Mouse (Mus musculus): ENCODE results near the gene Man1b1.

Man1b1 gene

GRCm38 (mm10) chr2:25332286-25333160, at the start of gene Man1b1:
Man1b1 (plus strand) TSS chr2:25332338.
- TF ChIP-seq GATA4 (IDR thresholded peaks at IDR 0.05; ENCODE audit: insufficient replicate concordance, low read length) = peak; percentile 99

GRCm38 (mm10) chr2:25285551-25285950, 46.6 kb upstream of the Man1b1 start:
- TF ChIP-seq GATA4 (IDR thresholded peaks at IDR 0.05; ENCODE audit: insufficient replicate concordance, low read length) = no peak

DNA sequence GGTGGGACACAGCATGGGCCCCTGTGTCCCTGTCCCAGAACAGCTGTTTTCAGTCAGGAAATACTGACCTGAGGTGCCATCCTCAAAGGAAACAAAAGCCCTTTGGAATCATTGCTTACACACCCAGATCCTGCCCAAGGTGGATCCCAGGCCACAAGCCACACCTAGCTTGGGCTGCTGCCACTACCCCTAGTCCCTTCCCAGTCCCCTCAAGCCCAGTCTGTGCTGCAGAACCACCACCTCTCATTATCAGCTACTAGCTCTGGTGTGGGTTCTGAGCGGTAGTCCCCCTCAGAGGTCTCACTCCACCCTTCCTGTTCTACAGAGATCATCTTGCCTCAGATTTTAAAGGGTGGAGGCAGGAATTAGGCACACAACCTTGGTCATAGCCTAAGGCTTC, 45.8 kb upstream of the Man1b1 start:
- TF ChIP-seq GATA4 (IDR thresholded peaks at IDR 0.05; ENCODE audit: insufficient replicate concordance, low read length) = no peak

GRCm38 (mm10) chr2:25286837-25287636, 45.1 kb upstream of the Man1b1 start:
- no peak for TF ChIP-seq GATA4 (IDR thresholded peaks at IDR 0.05; ENCODE audit: insufficient replicate concordance, low read length)

- no peak for TF ChIP-seq GATA4 (IDR thresholded peaks at IDR 0.05; ENCODE audit: insufficient replicate concordance, low read length)
Observed at GRCm38 (mm10) chr2:25287927-25288649, 44.0 kb upstream of the Man1b1 start, which contains the start of gene Tmem210. Tmem210 (plus strand) TSS chr2:25288145.

GRCm38 (mm10) chr2:25288734-25289345, 43.3 kb upstream of the Man1b1 start:
- no peak for TF ChIP-seq GATA4 (IDR thresholded peaks at IDR 0.05; ENCODE audit: insufficient replicate concordance, low read length)

DNA sequence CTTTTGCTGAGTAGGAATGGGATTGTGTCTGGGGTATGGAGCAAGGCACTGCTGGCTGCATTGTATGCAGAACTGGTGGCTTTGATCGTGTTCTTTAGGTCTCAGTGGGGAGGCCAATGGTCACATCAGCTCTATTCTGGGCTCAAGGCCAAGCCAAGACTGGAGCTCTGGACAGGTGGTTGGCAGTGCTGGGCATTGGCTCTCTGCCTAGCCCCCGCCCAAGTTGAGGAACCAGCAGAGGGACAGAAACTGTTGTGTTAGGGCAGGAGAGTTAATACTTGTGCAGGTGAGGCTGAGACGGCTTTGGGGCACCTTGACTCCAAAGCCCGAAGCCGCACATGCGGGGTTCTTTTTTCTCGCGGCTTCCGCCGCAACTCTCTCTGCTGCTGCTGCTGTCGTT, 42.5 kb upstream of the Man1b1 start, which contains the start of gene Lrrc26:
TSS of gene Lrrc26 (plus strand) at position 265 of the 400 bp plus-strand sequence.
- TF ChIP-seq GATA4 (IDR thresholded peaks at IDR 0.05; ENCODE audit: insufficient replicate concordance, low read length) = no peak

- TF ChIP-seq GATA4 (IDR thresholded peaks at IDR 0.05; ENCODE audit: insufficient replicate concordance, low read length) = no peak
Observed at GRCm38 (mm10) chr2:25290101-25290815, 41.9 kb upstream of the Man1b1 start.

DNA sequence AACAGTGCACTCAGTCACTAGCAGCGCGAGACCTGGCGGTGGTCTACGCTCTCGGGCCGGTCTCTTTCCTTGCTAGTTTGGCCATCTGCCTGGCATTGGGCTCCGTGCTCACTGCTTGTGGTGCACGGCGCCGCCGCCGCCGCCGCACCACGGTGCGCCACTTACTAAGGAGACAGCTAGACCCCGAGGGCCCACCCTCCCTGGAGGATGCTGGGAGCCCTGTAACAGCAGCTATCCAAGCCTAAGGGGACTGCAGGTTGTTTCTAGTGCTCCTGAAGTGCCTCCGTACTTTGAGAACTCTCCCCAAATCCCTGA, 41.4 kb upstream of the Man1b1 start:
- no peak for TF ChIP-seq GATA4 (IDR thresholded peaks at IDR 0.05; ENCODE audit: insufficient replicate concordance, low read length)

GRCm38 (mm10) chr2:25291184-25292053, 40.7 kb upstream of the Man1b1 start:
- no peak for TF ChIP-seq GATA4 (IDR thresholded peaks at IDR 0.05; ENCODE audit: insufficient replicate concordance, low read length)

- no peak for TF ChIP-seq GATA4 (IDR thresholded peaks at IDR 0.05; ENCODE audit: insufficient replicate concordance, low read length)
Observed at GRCm38 (mm10) chr2:25292054-25292544, 40.0 kb upstream of the Man1b1 start.

DNA sequence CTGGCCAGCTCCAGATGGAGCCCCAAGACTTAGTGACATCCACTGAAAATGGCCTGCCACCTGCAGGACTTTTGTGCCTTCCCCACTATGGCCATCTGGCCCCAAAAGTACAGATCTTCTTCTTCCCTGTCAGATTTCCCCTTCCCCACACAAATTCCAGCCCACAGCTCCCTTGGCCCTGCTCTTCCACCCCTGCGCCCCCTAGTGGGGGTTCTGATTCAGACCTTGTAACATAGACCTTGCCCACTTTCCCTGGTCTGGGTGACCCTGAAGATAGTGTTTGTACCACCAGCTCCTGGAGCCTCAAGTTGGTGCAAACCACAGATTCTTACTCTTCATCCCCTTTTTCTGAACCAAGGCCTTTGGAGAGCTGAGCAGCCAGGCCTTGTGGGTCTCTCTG, 39.3 kb upstream of the Man1b1 start:
- TF ChIP-seq GATA4 (IDR thresholded peaks at IDR 0.05; ENCODE audit: insufficient replicate concordance, low read length) = no peak

GRCm38 (mm10) chr2:25293706-25294105, 38.4 kb upstream of the Man1b1 start:
- no peak for TF ChIP-seq GATA4 (IDR thresholded peaks at IDR 0.05; ENCODE audit: insufficient replicate concordance, low read length)
